8 mouse cellular contexts compared by ENCODE assay signal in the genomic region with DNA sequence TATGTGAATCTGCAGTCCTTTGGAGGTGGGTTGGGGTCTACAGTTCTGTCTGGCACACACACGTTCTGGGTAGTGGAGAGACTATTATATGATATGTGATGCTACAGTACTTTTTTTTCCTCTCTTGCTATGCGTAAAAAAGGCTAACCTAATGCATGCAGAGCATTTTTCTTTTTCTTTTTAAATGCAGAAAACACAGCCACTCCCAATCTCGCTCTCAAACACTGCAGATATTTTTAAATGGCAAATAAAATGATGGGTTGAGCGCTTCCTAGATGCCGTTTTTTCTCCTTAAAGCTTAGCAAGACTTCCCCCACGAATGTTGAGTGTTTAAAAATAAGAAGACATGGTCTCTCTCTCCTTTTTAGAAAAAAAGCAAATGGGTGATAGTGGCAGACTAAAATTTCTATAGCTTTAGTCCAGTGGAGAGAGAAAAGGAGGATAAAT. TPM values are rescaled to one million over a fixed set of nuclear protein-coding genes. Genes with fewer than 3 reads are reported as not detected.
DNase-seq lines count a peak whose midpoint lies in the region; ATAC-seq and TF ChIP-seq lines count a peak whose summit lies in the region.

No protein-coding gene starts in this region.

- H3K27me3 ChIP-seq in hindbrain, embryonic 13.5 days: peaks cover 17% of the 10 kb centered on the region
- H3K27me3 ChIP-seq in midbrain, embryonic 14.5 days (ENCODE audit: control insufficient read depth, insufficient read depth, low read length): 0 out of 2 replicates have a peak, but pooled peaks cover 11% of the 10 kb centered on the region

- H3K4me2 ChIP-seq in hindbrain, embryonic 13.5 days: peak overlapping the region; percentile 95
- H3K4me2 ChIP-seq in midbrain, embryonic 14.5 days (ENCODE audit: low read length): peak overlapping the region; percentile 96

- peak overlapping the region; percentile 85 for H3K9ac ChIP-seq in hindbrain, embryonic 13.5 days
- peak overlapping the region; percentile 36; the same call in 1 of the 2 replicates for H3K9ac ChIP-seq in midbrain, embryonic 14.5 days (replicated peaks; ENCODE audit: low read length)

- intact Hi-C loops in left cerebral cortex, adult 2 months (cut with DNase I): loop anchor here (1.0 to 5.0 kb wide), 9 partner anchors 24 to 186 kb away; partner anchors contain the start of gene Xpnpep1
- intact Hi-C loops in left cerebral cortex, postnatal 10 days (cut with DNase I): loop anchor here (2.0 to 5.0 kb wide), 2 partner anchors 104 to 132 kb away; no protein-coding TSS in a partner anchor

- 5% methylated on average over 6 of the region's 6 CpGs for WGBS in hindbrain, embryonic 13.5 days
- WGBS in midbrain, embryonic 14.5 days: 7% methylated on average over 6 of the region's 6 CpGs

- DNase-seq in left cerebral cortex, adult 2 months (ENCODE audit: extremely low spot score in 1 of 2, low spot score in 2 of 2): no peak
- no peak for DNase-seq in left cerebral cortex, postnatal 10 days (ENCODE audit: extremely low spot score in 1 of 2, low spot score in 2 of 2)
- peak; percentile 16 for DNase-seq in brain, embryonic 18.5 days (ENCODE audit: low read depth, low spot score)
- peak; percentile 40 for DNase-seq in midbrain, embryonic 14.5 days
- no peak for DNase-seq in ovary, adult 18-20 months (ENCODE audit: low spot score)
- DNase-seq in retina, postnatal 1 day: no peak
- no peak for DNase-seq in spleen, postnatal 36 days (ENCODE audit: low spot score in 2 of 2)

- H3K36me3 ChIP-seq in hindbrain, embryonic 13.5 days: no peaks in the 10 kb centered on the region
- H3K36me3 ChIP-seq in midbrain, embryonic 14.5 days (ENCODE audit: control insufficient read depth, insufficient read depth, low read length): no peaks in the 10 kb centered on the region

- no peaks in the 10 kb centered on the region for H3K9me3 ChIP-seq in hindbrain, embryonic 13.5 days
- no peaks in the 10 kb centered on the region for H3K9me3 ChIP-seq in midbrain, embryonic 14.5 days (ENCODE audit: control insufficient read depth, low read length)

- H3K4me1 ChIP-seq in hindbrain, embryonic 13.5 days (replicated peaks): peaks cover 26% of the 10 kb centered on the region
- peaks cover 20% of the 10 kb centered on the region for H3K4me1 ChIP-seq in midbrain, embryonic 14.5 days (ENCODE audit: control insufficient read depth, insufficient read depth, low read length)

- H3K4me3 ChIP-seq in left cerebral cortex, adult 2 months: peak overlapping the region; percentile 83
- peak overlapping the region; percentile 92 for H3K4me3 ChIP-seq in hindbrain, embryonic 13.5 days
- peak overlapping the region; percentile 85 for H3K4me3 ChIP-seq in midbrain, embryonic 14.5 days (replicated peaks; ENCODE audit: low read depth, low read length)

- peak overlapping the region; percentile 94 for H3K27ac ChIP-seq in left cerebral cortex, adult 2 months
- peak overlapping the region; percentile 19 for H3K27ac ChIP-seq in hindbrain, embryonic 13.5 days
- H3K27ac ChIP-seq in midbrain, embryonic 14.5 days (replicated peaks; ENCODE audit: low read depth, low read length): peak overlapping the region; percentile 45; the same call in 1 of the 2 replicates

- no peak for TF ChIP-seq CTCF in left cerebral cortex, adult 2 months (IDR thresholded peaks at IDR 0.05)

- no peak for ATAC-seq in hindbrain, embryonic 13.5 days (ENCODE audit: low FRiP score)
- ATAC-seq in midbrain, embryonic 14.5 days (ENCODE audit: low FRiP score, low TSS enrichment): no peak

RNA-seq across cellular contexts. Expression of gene Add3, which starts 0.6 kb away (rescaled TPM):
- 10 to 100 TPM; 84.4 to 86.9 TPM for total RNA-seq in left cerebral cortex, adult 2 months (2021)
- 100 to 1,000 TPM; 113 to 114 TPM for total RNA-seq in left cerebral cortex, postnatal 10 days (2021)
- 35.8 and 35.9 TPM in 2 replicates for polyA plus RNA-seq in hindbrain, embryonic 13.5 days (2015; fragmentation: Nextera tagmentation; extraction: Ambion mirVana)
- 14.8 and 28.6 TPM in 2 replicates for polyA plus RNA-seq in midbrain, embryonic 14.5 days (2014; fragmentation: Nextera tagmentation; extraction: Ambion mirVana)

Comparison
In these comparisons a context has a peak if more than half of its experiments do, and no peak if none do; other contexts are left out.
1. DNase-seq: peak in brain, embryonic 18.5 days (single experiment) and midbrain, embryonic 14.5 days (single experiment); none in left cerebral cortex, adult 2 months (0 of 2), left cerebral cortex, postnatal 10 days (0 of 2), ovary, adult 18-20 months (single experiment), retina, postnatal 1 day (single experiment) and spleen, postnatal 36 days (0 of 2).
2. H3K27ac ChIP-seq: peak in every context shown above with its lines; median percentile 94 in left cerebral cortex, adult 2 months; 45 in midbrain, embryonic 14.5 days; 19 in hindbrain, embryonic 13.5 days.
3. Peak in every context shown above with its lines, with median percentiles within 50 percentile points of each other: H3K4me3 ChIP-seq.